Mouse (Mus musculus) hindbrain, postnatal 0 days (tissue): ENCODE data around the gene Ascl3. TPM values are rescaled to one million over a fixed set of nuclear protein-coding genes. Genes with fewer than 3 reads are reported as not detected.

ENCODE experiments used
- ATAC-seq: fragments of 200-750 bp; cut with Nextera tagmentation; 2 replicates; pipeline ENCODE4 v1.8.0; 2017; ENCODE audit warnings: mild to moderate bottlenecking, moderate TSS enrichment, moderate library complexity
- DNase-seq: peaks from one replicate; pipeline ENCODE4 v3.0.0-alpha.2; 2015; ENCODE audit warnings: low spot score
- H3K27ac ChIP-seq: fragments of 300-500 bp; sonication (generic); 2 replicates; pipeline ENCODE4 v1.5.1; 2014; ENCODE audit warnings: mild to moderate bottlenecking
- H3K27me3 ChIP-seq: fragments of 300-500 bp; sonication (generic); 2 replicates; pipeline ENCODE4 v1.6.1; 2014; ENCODE audit warnings: low read length, mixed read lengths; ENCODE audit not compliant: insufficient read depth
- H3K36me3 ChIP-seq: fragments of 300-500 bp; sonication (generic); 2 replicates; pipeline ENCODE4 v1.6.1; 2014; ENCODE audit warnings: low read length, mixed read lengths; ENCODE audit not compliant: insufficient read depth
- H3K4me1 ChIP-seq: fragments of 300-500 bp; sonication (generic); 2 replicates; pipeline ENCODE4 v1.6.1; 2014; ENCODE audit warnings: antibody characterized with exemption, low read length, mixed read lengths; ENCODE audit not compliant: insufficient read depth
- H3K4me2 ChIP-seq: fragments of 300-500 bp; sonication (generic); 2 replicates; pipeline ENCODE4 v1.6.1; 2014; ENCODE audit warnings: low read depth, mild to moderate bottlenecking, low read length, moderate library complexity, mixed read lengths
- H3K4me3 ChIP-seq: fragments of 300-500 bp; sonication (generic); 2 replicates; pipeline ENCODE4 v1.5.1; 2014; ENCODE audit warnings: low read length
- H3K9ac ChIP-seq: fragments of 300-500 bp; sonication (generic); replicated peaks from 2 replicates; pipeline ENCODE4 v1.6.1; 2014; ENCODE audit warnings: mild to moderate bottlenecking, low read length, moderate library complexity, mixed read lengths
- H3K9me3 ChIP-seq: fragments of 300-500 bp; sonication (generic); 2 replicates; pipeline ENCODE4 v1.6.1; 2016; ENCODE audit warnings: low read length, mixed read lengths
- CTCF ChIP-seq: IDR thresholded peaks from 2 replicates; pipeline ENCODE4 v1.5.1; 2016; ENCODE audit warnings: antibody characterized with exemption, control low read depth, low read depth
- WGBS: fragments of 180-500 bp; shearing (Covaris S2); extraction: QIAGEN DNeasy Blood & Tissue Kit; methylation state at CpG from one replicate; pipeline ENCODE4 v1.1.7; 2014; 5-methylcytosine and 5-hydroxymethylcytosine counted together
- polyA plus RNA-seq: library from polyadenylated mRNA; unstranded; fragments of >200 nt; fragmentation: Nextera tagmentation; extraction: Ambion mirVana; gene quantifications from 2 replicates; pipeline ENCODE4 v1.2.1, GENCODE M21; 2015
- total RNA-seq: library from RNA; depleted of rRNA; stranded (reverse); fragments of >200 nt; gene quantifications from 2 replicates; pipeline ENCODE4 v1.2.3, GENCODE M21; 2014

The Ascl3 gene
- total and polyA plus RNA-seq, 2 experiments from 2014 or later: 0.44 TPM; not detected in 1

DNA sequence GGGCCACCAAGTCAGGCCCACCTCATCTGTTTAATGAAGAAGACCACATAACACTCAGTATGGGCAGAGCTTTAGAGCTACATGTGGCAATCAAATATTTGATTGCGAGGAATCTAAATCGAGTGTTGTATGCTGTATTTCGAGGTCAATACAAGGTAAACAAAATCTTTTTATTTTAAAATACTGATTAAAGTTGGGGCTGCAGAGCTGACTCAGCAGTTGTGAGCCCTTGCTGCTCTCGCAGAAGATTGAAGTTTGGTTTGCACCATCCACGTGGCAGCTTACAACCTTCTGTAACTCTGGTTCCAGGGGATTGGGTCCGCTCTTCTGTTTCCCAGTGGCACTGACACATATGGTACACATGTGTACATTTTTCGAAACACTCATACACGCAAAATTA lies 22.5 kb upstream of the Ascl3 start:
- 95% methylated on average over 8 of the region's 8 CpGs for WGBS
- no peak for DNase-seq
- no peak for TF ChIP-seq CTCF
- Histone ChIP-seq H3K27ac (no peak overlapping the region), H3K27me3 (no peaks in the 10 kb centered on the region), H3K9me3 (no peaks in the 10 kb centered on the region), H3K4me3 (no peak overlapping the region), H3K36me3 (no peaks in the 10 kb centered on the region; the same call in 1 of the 2 replicates), H3K9ac (no peak overlapping the region), H3K4me2 (no peak overlapping the region), H3K4me1 (peaks cover 3% of the 10 kb centered on the region; the same call in 1 of the 2 replicates)
- no peak for ATAC-seq

DNA sequence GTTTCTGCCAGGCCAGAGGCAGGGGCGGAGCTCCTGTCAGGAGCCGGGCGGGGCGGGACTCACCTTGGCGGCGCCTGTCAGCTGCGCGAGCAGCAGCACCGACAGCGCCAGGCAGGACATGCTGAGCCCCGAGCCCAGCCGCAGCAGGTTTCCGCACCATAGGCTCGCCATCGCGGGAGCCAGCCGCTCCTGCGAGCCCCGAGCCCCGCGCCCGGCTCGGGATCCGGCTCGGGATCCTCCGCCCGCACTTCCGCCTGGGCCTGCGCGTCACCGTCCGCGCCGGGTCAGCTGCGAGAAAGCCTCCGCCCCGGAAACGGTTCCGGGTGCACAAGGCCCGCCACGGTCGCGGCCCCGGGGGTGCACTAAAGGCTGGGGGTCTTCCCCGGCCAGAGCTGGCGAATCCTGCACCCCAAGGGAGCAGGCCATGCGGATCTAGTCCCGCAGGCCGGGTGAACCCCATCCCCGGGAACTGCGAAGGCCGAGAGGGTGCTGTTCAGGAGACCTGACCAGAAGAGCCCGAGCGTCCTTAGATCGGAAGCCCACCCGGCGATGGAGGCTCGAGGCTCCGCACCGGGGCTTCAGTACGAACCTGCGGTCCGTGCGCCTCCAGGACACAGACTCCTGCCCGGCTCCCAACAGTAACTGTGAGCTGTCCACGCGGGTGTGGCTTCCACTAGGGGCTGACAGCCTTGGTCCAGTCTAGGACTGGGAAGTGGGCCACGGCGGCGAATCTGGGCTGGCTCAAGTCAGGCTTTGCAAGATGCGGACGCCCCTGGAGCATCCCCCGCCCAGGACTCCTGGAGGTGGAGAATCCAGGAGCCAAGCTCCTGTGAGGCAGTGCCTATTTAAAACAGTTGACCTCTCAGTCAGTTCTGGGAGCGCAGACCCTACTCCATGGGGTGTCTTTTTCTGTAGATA lies 20.7 kb upstream of the Ascl3 start, which contains the start of gene Tmem9b:
TSS of gene Tmem9b (minus strand) at position 868 of the 918 bp plus-strand sequence.
- Histone ChIP-seq H3K4me2 (peak within 1 kb of the TSS; percentile 78), H3K27me3 (no peaks in the 10 kb centered on the region), H3K4me1 (peaks cover 3% of the 10 kb centered on the region; the same call in 1 of the 2 replicates), H3K4me3 (peak within 1 kb of the TSS; percentile 87), H3K27ac (peak within 1 kb of the TSS; percentile 92), H3K9ac (peak within 1 kb of the TSS; percentile 97), H3K36me3 (no peaks in the 10 kb centered on the region; the same call in 1 of the 2 replicates), H3K9me3 (no peaks in the 10 kb centered on the region)
- peak; percentile 88 for DNase-seq
- 1% methylated on average over 74 of the region's 74 CpGs for WGBS
- ATAC-seq: peak; percentile 94
- peak; percentile 23 for TF ChIP-seq CTCF

DNA sequence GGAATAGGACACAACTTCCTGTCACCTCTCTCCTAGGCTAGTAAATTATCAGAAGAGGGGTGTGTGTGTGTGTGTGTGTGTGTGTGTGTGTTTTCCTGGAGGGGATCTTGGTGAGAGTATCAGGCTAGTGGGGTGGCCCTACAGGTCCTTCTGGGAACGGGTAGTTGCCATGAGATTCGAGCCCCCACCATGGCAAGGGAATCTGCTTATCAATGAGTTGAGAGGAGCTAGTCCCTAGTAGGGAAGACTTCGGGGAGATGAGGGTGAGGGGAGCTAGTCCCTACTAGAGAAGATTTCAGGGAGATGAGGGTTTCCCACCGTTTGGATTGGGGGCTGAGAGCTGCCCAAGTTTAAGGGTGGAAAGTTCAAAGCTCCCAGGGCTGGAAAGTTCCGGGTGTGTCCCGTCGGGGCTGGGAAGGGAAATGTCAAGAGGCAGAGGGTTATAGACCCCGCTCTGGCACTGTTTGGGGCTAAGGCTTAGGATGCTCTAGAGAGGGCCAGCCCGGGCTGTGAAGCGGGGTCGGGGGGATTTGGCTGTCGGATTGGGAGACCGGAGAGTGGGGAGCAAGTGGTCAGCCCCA lies 20.0 kb upstream of the Ascl3 start:
- peak overlapping the region; percentile 97 for H3K9ac ChIP-seq
- H3K36me3 ChIP-seq: no peaks in the 10 kb centered on the region; the same call in 1 of the 2 replicates
- H3K4me3 ChIP-seq: peak overlapping the region; percentile 87
- H3K4me2 ChIP-seq: peak overlapping the region; percentile 78
- H3K4me1 ChIP-seq: peaks cover 3% of the 10 kb centered on the region; the same call in 1 of the 2 replicates
- DNase-seq (no peak), ATAC-seq (no peak)
- no peaks in the 10 kb centered on the region for H3K27me3 ChIP-seq
- H3K9me3 ChIP-seq: no peaks in the 10 kb centered on the region
- no peak for TF ChIP-seq CTCF
- WGBS: 2% methylated on average over 13 of the region's 13 CpGs
- H3K27ac ChIP-seq: peak overlapping the region; percentile 92

DNA sequence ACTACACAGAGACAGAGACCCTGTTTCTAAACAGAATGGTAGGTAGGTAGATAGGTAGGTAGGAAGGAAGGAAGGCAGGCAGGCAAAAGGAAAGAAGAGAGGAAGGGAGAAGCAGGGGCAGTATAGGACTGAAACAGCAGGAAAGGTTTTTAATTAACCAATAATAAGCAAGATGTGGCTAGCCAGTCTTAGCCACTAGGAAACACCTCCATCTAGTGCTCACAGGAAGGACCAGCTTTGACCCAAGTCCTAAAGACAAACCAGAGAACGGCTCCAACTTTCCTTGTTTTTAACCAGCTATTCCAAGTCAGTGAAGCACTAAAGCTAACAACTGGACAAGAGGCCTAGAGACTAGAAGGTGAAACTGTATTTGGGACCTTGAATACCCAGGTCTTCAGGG lies 16.2 kb upstream of the Ascl3 start:
- H3K36me3 ChIP-seq: peaks cover 23% of the 10 kb centered on the region
- no peak overlapping the region for H3K9ac ChIP-seq
- no peak overlapping the region for H3K4me2 ChIP-seq
- 0 out of 2 replicates have a peak, but pooled peaks cover 3% of the 10 kb centered on the region for H3K4me1 ChIP-seq
- ATAC-seq: no peak
- no peak overlapping the region for H3K27ac ChIP-seq
- no peaks in the 10 kb centered on the region for H3K27me3 ChIP-seq
- peak; percentile 54 for TF ChIP-seq CTCF
- DNase-seq: no peak
- WGBS: 60% methylated on average over 1 of the region's 1 CpGs
- no peak overlapping the region for H3K4me3 ChIP-seq
- no peaks in the 10 kb centered on the region for H3K9me3 ChIP-seq

DNA sequence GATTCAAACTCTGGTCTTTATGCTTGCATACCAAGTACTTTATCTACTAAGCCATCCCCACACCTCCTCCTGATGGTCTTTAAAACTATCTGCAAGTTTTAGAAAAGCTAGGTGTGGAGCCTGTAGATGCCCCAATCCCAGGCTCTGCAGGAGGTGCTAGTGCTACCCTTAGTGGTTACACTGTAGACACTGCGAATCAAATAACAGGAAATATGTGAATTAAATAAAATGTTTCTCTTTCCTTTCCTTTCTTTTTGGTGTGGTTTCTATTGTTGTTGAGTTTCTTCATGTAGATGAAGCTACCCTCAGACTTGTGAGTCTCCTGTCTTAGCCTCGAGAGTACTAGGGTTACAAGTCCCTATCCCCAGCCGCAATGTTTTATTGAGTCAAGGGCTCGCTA lies 10.2 kb upstream of the Ascl3 start:
- H3K36me3 ChIP-seq: peaks cover 44% of the 10 kb centered on the region
- no peak overlapping the region for H3K4me2 ChIP-seq
- no peak for TF ChIP-seq CTCF
- no peak for DNase-seq
- WGBS: 92% methylated on average over 4 of the region's 4 CpGs
- no peak overlapping the region for H3K9ac ChIP-seq
- H3K9me3 ChIP-seq: no peaks in the 10 kb centered on the region
- no peak overlapping the region for H3K27ac ChIP-seq
- no peaks in the 10 kb centered on the region for H3K27me3 ChIP-seq
- ATAC-seq: no peak
- no peak overlapping the region for H3K4me3 ChIP-seq
- H3K4me1 ChIP-seq: no peaks in the 10 kb centered on the region

DNA sequence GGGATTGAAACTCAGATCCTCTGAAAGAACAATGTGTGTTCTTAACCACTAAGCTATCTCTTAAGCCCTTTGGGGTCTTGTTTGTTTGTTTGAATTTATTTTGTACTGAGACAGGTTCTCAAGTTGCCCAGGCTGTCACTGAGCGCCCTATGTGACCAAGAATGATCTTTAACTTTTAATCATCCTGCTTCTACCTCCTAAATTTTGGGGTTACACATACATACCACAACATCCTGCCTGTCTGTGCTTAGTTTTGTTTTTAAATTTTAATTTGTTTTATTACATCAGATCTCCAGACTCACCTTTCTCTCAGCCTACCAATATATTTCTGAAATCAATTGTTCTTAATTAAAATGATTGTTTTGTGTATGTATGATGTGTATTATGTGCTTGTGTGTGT lies 9.5 kb upstream of the Ascl3 start:
- ATAC-seq (no peak), DNase-seq (no peak)
- no peak for TF ChIP-seq CTCF
- no peak overlapping the region for H3K9ac ChIP-seq
- H3K27ac ChIP-seq: no peak overlapping the region
- H3K4me2 ChIP-seq: no peak overlapping the region
- H3K9me3 ChIP-seq: no peaks in the 10 kb centered on the region
- no peaks in the 10 kb centered on the region for H3K27me3 ChIP-seq
- no peaks in the 10 kb centered on the region for H3K4me1 ChIP-seq
- no peak overlapping the region for H3K4me3 ChIP-seq
- peaks cover 49% of the 10 kb centered on the region for H3K36me3 ChIP-seq
- WGBS: 100% methylated on average over 1 of the region's 1 CpGs
